Mouse (Mus musculus): ENCODE measurements around the gene Odf2.

The Odf2 gene

GRCm38 (mm10) chr2:29889066-29889944, at the start of gene Odf2:
Odf2 (plus strand) TSS chr2:29889221.
- DNase-seq (ENCODE audit: low spot score in 2 of 2), result peak; percentile 100

- no peak for DNase-seq (ENCODE audit: low spot score in 2 of 2)
Observed at GRCm38 (mm10) chr2:29839460-29839859, 49.6 kb upstream of the Odf2 start.

- no peak for DNase-seq (ENCODE audit: low spot score in 2 of 2)
Observed at GRCm38 (mm10) chr2:29843231-29844105, 45.6 kb upstream of the Odf2 start.

- DNase-seq (ENCODE audit: low spot score in 2 of 2), result no peak
Observed at GRCm38 (mm10) chr2:29844115-29844514, 44.9 kb upstream of the Odf2 start.

GRCm38 (mm10) chr2:29844661-29845060, 44.4 kb upstream of the Odf2 start:
- no peak for DNase-seq (ENCODE audit: low spot score in 2 of 2)

DNA sequence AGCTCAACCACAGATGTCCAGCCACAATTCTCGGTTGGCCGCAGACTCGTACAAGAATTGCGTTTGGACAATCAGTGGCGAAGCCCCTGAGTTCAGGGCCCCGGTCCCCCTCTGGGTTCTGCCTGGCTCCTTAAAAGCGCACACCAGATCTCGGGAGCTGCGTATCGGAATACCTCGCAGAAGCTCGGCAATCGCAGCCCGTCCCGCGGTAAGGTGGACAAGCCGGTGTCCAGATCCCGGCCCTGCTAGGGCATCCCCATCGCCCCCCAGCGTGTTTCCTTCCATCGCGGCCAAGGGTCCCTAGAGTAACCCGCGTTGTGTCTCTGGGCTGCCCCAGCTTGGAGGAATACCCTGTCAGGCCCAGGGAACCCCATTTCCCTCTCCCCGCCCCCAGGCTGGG, 43.4 kb upstream of the Odf2 start:
- no peak for DNase-seq (ENCODE audit: low spot score in 2 of 2)

DNA sequence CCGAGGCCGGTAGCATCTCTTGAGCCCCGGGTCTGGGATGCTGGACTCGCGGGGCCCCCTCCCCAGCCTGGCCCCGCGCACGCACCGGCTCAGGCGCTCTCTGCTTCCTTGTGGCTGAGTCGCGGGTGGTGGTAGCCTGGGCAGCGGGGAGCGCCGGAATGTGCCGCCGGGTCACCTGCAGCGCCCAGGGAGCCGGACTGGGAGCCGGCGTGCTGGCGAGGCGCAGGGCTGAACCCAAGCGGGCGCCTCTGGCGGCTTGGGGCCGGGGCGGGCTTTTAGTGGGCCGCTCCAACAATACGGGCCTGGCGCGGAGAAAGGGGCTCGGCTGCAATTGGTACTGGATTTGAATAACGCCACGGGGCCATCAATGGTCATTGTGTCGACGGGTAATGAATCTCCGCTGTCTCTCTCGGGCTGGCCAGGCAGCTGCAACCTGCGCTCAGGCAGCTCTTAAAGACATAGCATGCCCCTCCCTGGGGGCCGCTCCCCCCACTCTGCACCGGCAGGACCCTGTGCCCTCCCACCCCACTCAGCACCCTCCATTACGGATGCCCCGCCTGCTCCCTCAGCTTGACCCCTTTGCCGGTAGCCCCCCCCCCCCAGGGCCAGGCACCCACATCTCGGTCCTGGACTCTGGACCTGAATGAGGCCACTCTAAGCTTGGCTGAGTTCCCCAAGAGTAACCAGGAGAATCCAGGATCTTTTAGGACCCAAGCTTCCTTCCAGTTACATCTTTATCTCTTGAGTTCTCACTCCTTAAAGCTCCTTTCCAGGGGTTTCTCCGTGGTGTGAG, 42.8 kb upstream of the Odf2 start:
- DNase-seq (ENCODE audit: low spot score in 2 of 2), result no peak

- no peak for DNase-seq (ENCODE audit: low spot score in 2 of 2)
Observed at GRCm38 (mm10) chr2:29846911-29847310, 42.1 kb upstream of the Odf2 start.

DNA sequence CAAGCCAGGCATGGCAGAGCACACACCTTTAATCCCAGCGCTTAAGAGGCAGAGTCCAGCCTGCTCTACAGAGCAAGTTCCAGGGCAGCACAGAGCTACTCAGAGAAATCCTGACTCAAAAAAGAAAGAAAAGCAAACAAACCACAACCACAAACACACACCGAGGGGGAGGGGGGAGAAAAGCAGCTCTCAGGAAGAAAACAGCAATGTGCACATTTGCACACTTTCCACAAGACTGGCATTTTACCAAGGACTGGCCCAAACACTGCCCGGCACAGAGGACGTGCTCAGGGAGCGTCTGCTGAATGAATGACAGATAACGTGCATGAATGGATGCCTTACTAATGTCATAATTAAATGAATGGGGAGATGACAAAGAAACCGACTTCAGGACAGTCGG, 40.0 kb upstream of the Odf2 start:
- DNase-seq (ENCODE audit: low spot score in 2 of 2), result no peak

GRCm38 (mm10) chr2:29849841-29850480, 39.1 kb upstream of the Odf2 start:
- DNase-seq (ENCODE audit: low spot score in 2 of 2), result no peak

DNA sequence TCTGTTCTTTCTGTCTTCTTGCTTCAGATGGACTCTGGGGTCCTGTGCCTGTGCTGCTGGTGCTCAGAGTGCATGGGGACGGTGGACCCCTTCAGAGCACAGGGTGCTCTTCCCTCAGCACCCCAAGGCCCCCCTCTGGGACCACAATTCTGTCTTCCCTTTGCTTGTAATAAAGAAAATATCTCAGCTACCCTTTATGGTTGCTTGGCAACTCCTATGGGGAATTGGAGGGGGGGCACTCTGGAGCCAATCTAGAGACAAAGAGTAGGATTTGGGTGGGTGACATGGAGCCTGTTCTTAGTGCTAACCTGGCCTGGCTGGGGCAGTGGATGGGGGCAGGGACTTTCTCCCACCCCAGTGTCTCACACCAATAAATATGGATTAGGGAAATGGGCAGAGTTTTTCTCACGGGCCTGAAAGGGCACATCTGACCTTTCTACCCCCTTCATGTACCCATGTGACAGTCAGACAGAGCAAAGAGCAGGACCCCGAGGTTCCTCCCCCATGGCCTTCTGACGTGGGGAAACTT, 36.0 kb upstream of the Odf2 start:
- no peak for DNase-seq (ENCODE audit: low spot score in 2 of 2)

GRCm38 (mm10) chr2:29853736-29854135, 35.3 kb upstream of the Odf2 start:
- no peak for DNase-seq (ENCODE audit: low spot score in 2 of 2)

DNA sequence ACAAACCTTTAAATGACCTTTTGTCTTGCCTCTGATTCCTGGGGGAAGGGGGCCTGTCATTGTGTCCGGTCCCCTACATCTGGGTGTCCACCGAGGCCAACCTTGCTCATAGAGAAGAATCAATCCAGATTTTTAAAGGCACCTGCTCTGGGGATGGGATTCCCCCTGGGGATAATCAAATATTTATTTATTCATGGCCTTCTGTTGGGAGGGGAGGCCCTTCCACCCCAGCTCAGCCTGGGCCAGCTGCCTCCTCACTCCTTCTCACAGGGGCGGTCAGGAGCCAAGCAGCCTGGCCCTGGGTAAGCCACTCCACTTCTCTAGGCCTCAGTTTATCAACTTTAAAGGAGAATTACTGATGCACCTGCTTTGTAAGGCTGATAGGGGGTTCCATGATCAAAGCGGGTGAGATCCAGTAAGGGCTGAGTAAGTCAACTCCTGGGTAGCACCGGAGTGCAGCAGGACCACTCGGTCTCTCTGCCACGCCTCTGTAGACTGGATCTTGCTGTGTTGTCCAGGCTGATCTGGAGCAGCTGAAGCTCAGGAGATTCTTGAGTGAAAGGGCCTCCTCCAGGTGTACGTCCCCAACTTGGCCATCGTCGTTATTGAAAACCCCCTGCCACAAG, 33.3 kb upstream of the Odf2 start:
- DNase-seq (ENCODE audit: low spot score in 2 of 2), result no peak

DNA sequence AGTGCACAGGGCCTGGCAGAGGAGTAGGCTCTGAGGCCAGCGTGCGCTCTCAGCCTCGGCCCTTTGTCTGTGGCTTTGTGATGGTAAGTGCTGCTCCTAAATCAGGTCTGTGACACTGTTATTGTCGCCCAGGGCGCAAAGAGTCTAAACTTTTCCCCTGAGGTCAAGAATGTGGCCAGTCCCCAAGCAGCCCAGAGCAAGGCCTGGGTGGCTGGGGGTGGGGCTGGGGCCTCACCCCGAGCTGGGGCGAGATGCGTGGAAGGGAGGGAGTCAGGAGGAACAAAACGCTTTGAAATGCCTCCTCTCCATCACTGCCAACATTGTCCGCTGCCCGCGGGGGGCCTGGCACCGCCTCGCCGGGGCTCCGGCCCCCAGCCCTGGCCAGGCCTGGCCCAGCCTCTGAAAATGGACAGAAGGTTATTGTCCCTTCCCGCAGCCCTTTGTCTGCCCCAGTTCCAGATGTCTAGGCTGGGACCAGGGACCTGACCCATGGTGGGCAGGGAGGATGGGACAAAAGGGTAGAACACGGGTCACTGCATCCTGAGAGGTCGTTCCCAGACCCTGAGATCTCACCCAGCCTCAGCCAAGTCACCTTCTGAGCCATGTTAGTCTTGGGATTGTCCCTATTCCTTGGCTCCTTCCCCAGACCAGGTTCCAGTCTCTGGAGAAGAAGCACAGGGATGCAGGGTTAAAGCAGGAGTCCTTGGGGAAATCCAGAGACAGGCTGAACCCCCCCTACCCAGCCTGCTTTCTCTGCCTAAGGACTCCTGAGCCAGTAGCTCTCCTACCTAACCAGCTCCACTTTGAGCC, 32.4 kb upstream of the Odf2 start:
- DNase-seq (ENCODE audit: low spot score in 2 of 2), result no peak

DNA sequence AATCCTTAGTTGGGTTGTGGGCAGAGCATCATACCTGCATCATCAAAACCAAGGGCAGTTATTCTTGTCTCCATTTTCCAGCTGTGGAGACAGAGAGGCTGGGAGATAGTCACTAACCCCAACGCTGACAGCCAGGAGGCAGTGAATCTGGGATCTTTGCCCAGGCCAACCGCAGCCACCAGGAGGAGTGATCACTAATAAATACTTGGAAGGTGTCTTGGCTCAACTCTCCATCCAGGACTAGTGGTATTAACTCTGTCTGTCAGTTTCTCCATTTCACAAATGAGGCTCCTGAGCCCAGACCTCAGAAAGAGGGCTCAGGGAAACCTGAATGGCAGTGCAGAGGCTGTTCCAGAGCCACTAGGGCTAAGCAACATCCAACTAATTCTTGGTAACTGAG, 31.7 kb upstream of the Odf2 start:
- no peak for DNase-seq (ENCODE audit: low spot score in 2 of 2)

DNA sequence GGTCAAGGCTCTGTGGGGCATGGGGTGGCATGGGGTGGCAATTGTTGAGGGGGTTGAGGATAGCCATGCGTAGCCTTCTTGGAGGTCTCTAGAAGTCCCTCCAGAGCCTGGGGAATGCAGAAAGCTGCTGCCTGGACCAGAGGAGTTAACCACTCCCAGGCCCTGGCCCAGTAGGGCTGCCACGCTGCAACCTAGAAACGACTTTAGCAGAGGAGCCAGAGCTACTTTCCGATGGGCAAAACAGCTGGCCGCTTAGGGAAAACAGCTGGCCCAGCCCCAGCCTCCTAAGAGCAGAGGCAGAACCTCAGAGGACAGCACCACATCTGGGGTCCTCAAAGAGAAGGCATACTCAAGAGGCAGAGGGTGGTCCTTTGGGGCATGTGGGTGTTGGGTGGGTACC, 31.1 kb upstream of the Odf2 start:
- DNase-seq (ENCODE audit: low spot score in 2 of 2), result no peak

GRCm38 (mm10) chr2:29858748-29859473, 30.1 kb upstream of the Odf2 start:
- DNase-seq (ENCODE audit: low spot score in 2 of 2), result peak; percentile 51 to 59

DNA sequence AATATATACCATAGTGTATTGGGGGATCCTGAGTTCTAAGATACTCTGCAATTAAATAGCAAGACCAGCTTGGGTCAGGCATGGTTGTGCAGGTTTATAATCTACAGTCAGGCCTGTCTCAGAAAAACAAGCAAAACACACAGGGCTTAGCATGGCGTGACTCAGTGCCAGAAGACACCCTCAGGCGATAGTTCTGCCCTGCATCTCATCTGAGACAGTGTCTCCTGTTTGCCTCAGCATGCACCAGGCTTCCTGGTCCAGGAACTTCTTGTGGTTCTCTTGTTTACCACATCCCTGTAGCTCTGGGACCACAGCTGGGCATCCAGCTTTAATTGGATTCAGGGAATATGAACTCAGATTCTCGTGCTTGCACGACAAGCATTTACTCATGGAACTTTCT, 23.9 kb upstream of the Odf2 start:
- no peak for DNase-seq (ENCODE audit: low spot score in 2 of 2)

DNA sequence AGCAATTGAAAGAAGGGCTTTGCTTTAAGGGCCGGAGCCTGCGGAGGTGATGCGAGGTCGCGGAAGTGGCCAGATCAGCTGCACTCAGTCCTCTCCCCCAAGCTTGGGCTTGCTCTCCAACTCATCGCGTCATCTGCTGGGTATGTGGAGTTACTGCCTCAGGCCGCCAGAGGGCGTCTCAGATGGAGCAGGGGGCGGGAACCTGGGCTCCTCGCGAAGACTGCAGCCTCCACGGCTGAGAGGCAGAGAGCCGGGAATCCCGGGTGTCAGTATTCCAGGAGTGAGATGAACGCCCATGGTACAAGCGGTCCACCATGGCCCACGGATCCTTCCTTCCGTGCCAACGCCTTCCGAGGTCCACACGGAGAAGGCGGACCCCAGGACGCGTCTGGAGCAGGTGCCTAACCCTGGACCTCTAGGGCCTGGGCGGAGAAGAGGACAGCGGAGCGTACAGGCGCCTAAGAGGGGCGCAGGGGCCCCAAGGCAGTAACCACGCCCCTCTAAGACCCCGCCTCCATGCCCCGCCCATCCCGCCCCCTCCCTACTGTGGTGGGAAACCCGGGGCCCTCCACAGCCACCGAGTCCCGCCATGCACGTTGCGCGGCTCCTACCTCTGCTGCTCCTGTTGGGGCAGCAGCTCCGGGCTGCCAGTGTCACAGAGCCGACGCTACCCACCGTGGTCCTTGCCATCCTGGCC, 19.9 kb upstream of the Odf2 start, which contains the start of gene Cercam:
Gene Cercam, plus strand, starts transcription at position 216 of the 697 bp plus-strand sequence.
- DNase-seq (ENCODE audit: low spot score in 2 of 2), result peak; percentile 81 to 84

Data from cerebellum, postnatal 4 days (tissue).